Mouse (Mus musculus): Measurements from ENCODE around the gene Defb25. TPM values are rescaled to one million over a fixed set of nuclear protein-coding genes. Genes with fewer than 3 reads are reported as not detected.

The Defb25 gene
- polyA plus RNA-seq, 1 experiment, result not detected

- H3K4me3 ChIP-seq (ENCODE audit: insufficient read depth, low read length), result no peak overlapping the region
- H3K4me1 ChIP-seq (ENCODE audit: control insufficient read depth, insufficient read depth, low read length), result peaks cover 9% of the 10 kb centered on the region
- no peak for TF ChIP-seq CTCF (IDR thresholded peaks at IDR 0.05; ENCODE audit: low read depth, low read length)
- no peak for TF ChIP-seq POLR2A (IDR thresholded peaks at IDR 0.05; ENCODE audit: borderline replicate concordance, low read depth, low read length)
- H3K27ac ChIP-seq (ENCODE audit: insufficient read depth, low read depth, low read length), result no peak overlapping the region
Observed at GRCm38 (mm10) chr2:152653874-152654715, 31.2 kb upstream of the Defb25 start.

GRCm38 (mm10) chr2:152652901-152653620, 30.2 kb upstream of the Defb25 start:
- Histone ChIP-seq H3K4me1 (ENCODE audit: control insufficient read depth, insufficient read depth, low read length) (peaks cover 9% of the 10 kb centered on the region), H3K4me3 (ENCODE audit: insufficient read depth, low read length) (no peak overlapping the region), H3K27ac (ENCODE audit: insufficient read depth, low read depth, low read length) (no peak overlapping the region)
- TF ChIP-seq CTCF (IDR thresholded peaks at IDR 0.05; ENCODE audit: low read depth, low read length) (no peak), POLR2A (IDR thresholded peaks at IDR 0.05; ENCODE audit: borderline replicate concordance, low read depth, low read length) (no peak)

DNA sequence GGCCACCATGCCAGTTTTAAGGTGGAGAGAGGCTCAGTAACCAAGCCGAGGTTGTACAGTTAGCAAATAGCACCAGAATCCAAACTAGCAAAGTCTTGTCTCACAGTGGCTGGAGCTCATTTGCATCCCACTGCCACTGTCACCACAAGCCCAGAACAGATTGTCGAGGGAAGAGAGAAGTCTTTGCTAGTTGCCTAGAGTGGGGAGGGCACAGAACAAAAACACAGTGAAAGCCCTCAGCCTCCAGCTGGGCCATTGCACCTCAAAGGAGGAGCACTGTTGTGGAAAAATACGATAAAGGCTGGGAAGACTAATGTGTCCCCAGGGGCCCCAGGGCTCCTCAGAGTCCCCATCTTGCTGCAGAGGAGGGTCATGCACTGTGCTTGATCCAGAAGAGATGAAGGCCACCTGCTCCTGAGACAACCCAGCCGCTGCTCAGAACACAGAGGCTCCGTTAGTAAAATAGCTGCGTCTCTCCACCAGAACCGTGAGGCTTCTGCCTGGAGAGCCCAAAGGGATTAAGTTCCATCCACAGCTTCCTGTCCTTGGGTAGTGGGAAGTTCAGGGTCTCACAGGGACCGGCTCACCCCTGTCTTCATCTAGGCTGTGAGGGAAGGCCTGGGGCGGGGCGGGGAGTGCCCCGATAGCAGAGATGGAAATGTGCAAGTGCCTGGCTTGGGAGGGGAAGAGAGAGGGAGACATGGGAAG, 16.7 kb upstream of the Defb25 start:
- Histone ChIP-seq H3K4me1 (ENCODE audit: control insufficient read depth, insufficient read depth, low read length) (no peaks in the 10 kb centered on the region), H3K4me3 (ENCODE audit: insufficient read depth, low read length) (no peak overlapping the region), H3K27ac (ENCODE audit: insufficient read depth, low read depth, low read length) (no peak overlapping the region)
- TF ChIP-seq CTCF (IDR thresholded peaks at IDR 0.05; ENCODE audit: low read depth, low read length) (no peak), POLR2A (IDR thresholded peaks at IDR 0.05; ENCODE audit: borderline replicate concordance, low read depth, low read length) (no peak)

DNA sequence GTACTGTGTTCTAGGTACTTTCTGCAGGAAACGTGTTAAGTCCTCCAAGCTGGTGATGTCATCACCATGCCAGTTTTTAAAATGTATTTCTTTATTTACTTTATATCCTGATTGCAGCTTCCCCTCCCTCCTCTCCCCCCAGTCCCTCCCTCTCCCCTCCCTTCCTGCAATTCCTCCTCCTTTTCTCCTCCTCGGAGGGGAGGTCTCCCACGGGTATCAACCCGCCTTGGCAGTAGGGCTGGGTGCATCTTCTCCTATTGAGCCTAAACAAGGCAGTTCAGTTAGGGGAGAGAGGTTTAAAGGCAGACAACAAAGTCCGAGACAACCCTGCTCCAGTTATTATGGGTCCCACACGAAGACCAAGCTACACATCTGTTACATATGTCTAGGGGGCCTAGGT, 16.0 kb upstream of the Defb25 start:
- Histone ChIP-seq H3K27ac (ENCODE audit: insufficient read depth, low read depth, low read length) (no peak overlapping the region), H3K4me3 (ENCODE audit: insufficient read depth, low read length) (no peak overlapping the region), H3K4me1 (ENCODE audit: control insufficient read depth, insufficient read depth, low read length) (no peaks in the 10 kb centered on the region)
- TF ChIP-seq CTCF (IDR thresholded peaks at IDR 0.05; ENCODE audit: low read depth, low read length) (no peak), POLR2A (IDR thresholded peaks at IDR 0.05; ENCODE audit: borderline replicate concordance, low read depth, low read length) (no peak)

- H3K4me3 ChIP-seq (ENCODE audit: insufficient read depth, low read length), result no peak overlapping the region
- H3K4me1 ChIP-seq (ENCODE audit: control insufficient read depth, insufficient read depth, low read length), result no peaks in the 10 kb centered on the region
- TF ChIP-seq CTCF (IDR thresholded peaks at IDR 0.05; ENCODE audit: low read depth, low read length), result no peak
- TF ChIP-seq POLR2A (IDR thresholded peaks at IDR 0.05; ENCODE audit: borderline replicate concordance, low read depth, low read length), result no peak
- H3K27ac ChIP-seq (ENCODE audit: insufficient read depth, low read depth, low read length), result no peak overlapping the region
Observed at GRCm38 (mm10) chr2:152637381-152637780, 14.5 kb upstream of the Defb25 start.

DNA sequence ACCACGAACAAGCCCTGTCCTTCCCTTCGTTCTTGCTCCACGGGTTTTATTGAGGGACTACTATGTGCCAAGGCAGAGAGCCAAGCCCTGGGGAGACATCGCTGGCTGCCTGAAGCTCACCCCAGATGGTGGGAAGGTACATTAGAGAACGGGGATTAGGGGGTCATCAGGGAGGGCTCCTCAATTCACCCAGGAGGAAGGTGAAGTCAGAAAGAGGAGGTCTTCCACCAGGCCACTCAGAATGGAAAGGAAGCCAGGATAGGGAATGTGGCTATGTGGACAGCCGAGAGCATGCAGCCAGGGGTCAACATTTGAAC, 14.1 kb upstream of the Defb25 start:
- no peaks in the 10 kb centered on the region for H3K4me1 ChIP-seq (ENCODE audit: control insufficient read depth, insufficient read depth, low read length)
- TF ChIP-seq CTCF (IDR thresholded peaks at IDR 0.05; ENCODE audit: low read depth, low read length) (no peak), POLR2A (IDR thresholded peaks at IDR 0.05; ENCODE audit: borderline replicate concordance, low read depth, low read length) (no peak)
- no peak overlapping the region for H3K27ac ChIP-seq (ENCODE audit: insufficient read depth, low read depth, low read length)
- H3K4me3 ChIP-seq (ENCODE audit: insufficient read depth, low read length), result no peak overlapping the region

DNA sequence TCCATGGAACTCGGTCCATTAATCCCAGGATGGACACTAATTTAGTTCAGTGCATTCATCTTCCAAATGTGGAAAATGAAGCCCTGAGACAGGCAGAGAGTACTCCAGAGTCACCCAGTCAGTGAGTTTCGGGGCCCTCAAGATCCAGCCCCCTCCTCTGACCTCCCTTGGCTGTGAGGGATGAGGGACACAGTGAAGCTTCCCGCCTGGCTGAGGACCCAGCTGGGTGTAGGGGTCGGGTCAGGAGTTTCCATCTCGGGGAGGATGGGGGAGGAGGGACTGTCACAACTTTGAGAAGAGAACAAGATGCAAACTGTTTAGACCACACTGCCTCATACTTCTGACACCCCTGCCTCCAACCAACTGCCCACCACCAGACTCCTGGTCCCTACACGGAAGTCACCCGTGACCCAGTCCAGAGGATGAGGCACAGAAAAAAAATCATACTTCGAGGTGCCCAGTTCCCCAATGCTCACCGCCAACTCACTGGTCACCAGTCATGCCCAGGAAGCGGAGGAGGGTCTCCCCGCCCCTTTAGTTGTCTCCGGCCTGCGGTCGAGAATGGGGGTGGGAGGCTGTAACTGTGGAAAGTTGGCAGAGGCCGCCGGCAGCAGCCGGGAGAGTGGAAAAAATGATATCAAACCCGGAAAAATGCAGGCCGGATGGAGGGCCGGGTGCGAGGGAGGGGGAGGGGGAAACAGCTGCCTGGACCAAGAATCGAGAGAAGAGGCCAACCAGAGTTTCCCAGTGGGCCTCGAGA, 13.6 kb upstream of the Defb25 start:
- no peak overlapping the region for H3K27ac ChIP-seq (ENCODE audit: insufficient read depth, low read depth, low read length)
- H3K4me1 ChIP-seq (ENCODE audit: control insufficient read depth, insufficient read depth, low read length), result no peaks in the 10 kb centered on the region

DNA sequence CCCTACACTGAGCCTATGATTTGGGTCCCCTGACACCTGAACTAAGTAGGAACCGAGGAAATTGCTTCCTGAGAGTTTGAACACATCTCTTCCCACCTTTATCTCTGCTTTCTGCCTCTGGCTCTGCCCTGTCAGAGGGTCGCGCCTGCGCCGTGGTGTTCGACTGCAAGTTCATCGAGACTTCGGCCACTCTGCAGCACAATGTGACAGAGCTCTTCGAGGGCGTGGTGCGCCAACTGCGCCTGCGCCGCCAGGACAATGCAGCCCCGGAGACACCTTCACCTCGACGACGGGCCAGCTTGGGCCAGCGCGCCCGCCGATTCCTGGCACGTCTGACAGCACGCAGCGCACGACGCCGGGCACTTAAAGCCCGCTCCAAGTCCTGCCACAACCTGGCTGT, 11.5 kb upstream of the Defb25 start:
- no peak overlapping the region for H3K4me3 ChIP-seq (ENCODE audit: insufficient read depth, low read length)
- TF ChIP-seq CTCF (IDR thresholded peaks at IDR 0.05; ENCODE audit: low read depth, low read length), result no peak
- no peak for TF ChIP-seq POLR2A (IDR thresholded peaks at IDR 0.05; ENCODE audit: borderline replicate concordance, low read depth, low read length)
- no peak overlapping the region for H3K27ac ChIP-seq (ENCODE audit: insufficient read depth, low read depth, low read length)
- H3K4me1 ChIP-seq (ENCODE audit: control insufficient read depth, insufficient read depth, low read length), result no peaks in the 10 kb centered on the region

More for the DNA sequence above, 13.6 kb upstream of the Defb25 start:
- TF ChIP-seq POLR2A (IDR thresholded peaks at IDR 0.05; ENCODE audit: borderline replicate concordance, low read depth, low read length) (no peak), CTCF (IDR thresholded peaks at IDR 0.05; ENCODE audit: low read depth, low read length) (no peak)
- H3K4me3 ChIP-seq (ENCODE audit: insufficient read depth, low read length), result no peak overlapping the region

GRCm38 (mm10) chr2:152633334-152633733, 10.5 kb upstream of the Defb25 start:
- TF ChIP-seq CTCF (IDR thresholded peaks at IDR 0.05; ENCODE audit: low read depth, low read length) (no peak), POLR2A (IDR thresholded peaks at IDR 0.05; ENCODE audit: borderline replicate concordance, low read depth, low read length) (no peak)
- Histone ChIP-seq H3K27ac (ENCODE audit: insufficient read depth, low read depth, low read length) (no peak overlapping the region), H3K4me1 (ENCODE audit: control insufficient read depth, insufficient read depth, low read length) (no peaks in the 10 kb centered on the region), H3K4me3 (ENCODE audit: insufficient read depth, low read length) (no peak overlapping the region)

Measured in bone marrow macrophage, adult 2 months (primary cell).